Mouse (Mus musculus): ENCODE measurements around the gene Zc3h7b. TPM values are rescaled to one million over a fixed set of nuclear protein-coding genes. Genes with fewer than 3 reads are reported as not detected.

Gene Zc3h7b
- polyA plus RNA-seq, 1 experiment from 2014 or later = 34.8 TPM

GRCm38 (mm10) chr15:81811599-81811996, 66.7 kb downstream of the Zc3h7b start:
- H3K36me3 ChIP-seq = peaks cover 18% of the 10 kb centered on the region
- H3K4me1 ChIP-seq = peaks cover 33% of the 10 kb centered on the region
- peak overlapping the region; percentile 94 for H3K27ac ChIP-seq
- H3K9me3 ChIP-seq (replicated peaks) = no peaks in the 10 kb centered on the region
- ATAC-seq (replicated peaks; ENCODE audit: low FRiP score) = peak; percentile 19
- H3K4me2 ChIP-seq = peak overlapping the region; percentile 91
- H3K9ac ChIP-seq = peak overlapping the region; percentile 73
- WGBS = under 1% methylated on average over 22 of the region's 26 CpGs
- peak overlapping the region; percentile 78 for H3K4me3 ChIP-seq (replicated peaks)
- no peaks in the 10 kb centered on the region for H3K27me3 ChIP-seq

GRCm38 (mm10) chr15:81812287-81812686, 67.4 kb downstream of the Zc3h7b start:
- peak overlapping the region; percentile 73 for H3K9ac ChIP-seq
- WGBS = 50% methylated on average over 3 of the region's 3 CpGs
- H3K36me3 ChIP-seq = peaks cover 25% of the 10 kb centered on the region
- H3K4me2 ChIP-seq = peak overlapping the region; percentile 91
- peak overlapping the region; percentile 94 for H3K27ac ChIP-seq
- H3K9me3 ChIP-seq (replicated peaks) = no peaks in the 10 kb centered on the region
- H3K4me3 ChIP-seq (replicated peaks) = peak overlapping the region; percentile 78
- peaks cover 30% of the 10 kb centered on the region for H3K4me1 ChIP-seq
- H3K27me3 ChIP-seq = no peaks in the 10 kb centered on the region
- ATAC-seq (replicated peaks; ENCODE audit: low FRiP score) = no peak

- peak overlapping the region; percentile 94; the same call in 1 of the 2 replicates for H3K27ac ChIP-seq
- no peak for ATAC-seq (replicated peaks; ENCODE audit: low FRiP score)
- H3K4me1 ChIP-seq = peaks cover 30% of the 10 kb centered on the region
- peaks cover 32% of the 10 kb centered on the region for H3K36me3 ChIP-seq
- 62% methylated on average over 7 of the region's 7 CpGs for WGBS
- peak overlapping the region; percentile 73 for H3K9ac ChIP-seq
- H3K4me3 ChIP-seq (replicated peaks) = peak overlapping the region; percentile 78
- H3K9me3 ChIP-seq (replicated peaks) = no peaks in the 10 kb centered on the region
- no peaks in the 10 kb centered on the region for H3K27me3 ChIP-seq
- peak overlapping the region; percentile 91 for H3K4me2 ChIP-seq
Measured at GRCm38 (mm10) chr15:81812696-81813631, 68.1 kb downstream of the Zc3h7b start.

DNA sequence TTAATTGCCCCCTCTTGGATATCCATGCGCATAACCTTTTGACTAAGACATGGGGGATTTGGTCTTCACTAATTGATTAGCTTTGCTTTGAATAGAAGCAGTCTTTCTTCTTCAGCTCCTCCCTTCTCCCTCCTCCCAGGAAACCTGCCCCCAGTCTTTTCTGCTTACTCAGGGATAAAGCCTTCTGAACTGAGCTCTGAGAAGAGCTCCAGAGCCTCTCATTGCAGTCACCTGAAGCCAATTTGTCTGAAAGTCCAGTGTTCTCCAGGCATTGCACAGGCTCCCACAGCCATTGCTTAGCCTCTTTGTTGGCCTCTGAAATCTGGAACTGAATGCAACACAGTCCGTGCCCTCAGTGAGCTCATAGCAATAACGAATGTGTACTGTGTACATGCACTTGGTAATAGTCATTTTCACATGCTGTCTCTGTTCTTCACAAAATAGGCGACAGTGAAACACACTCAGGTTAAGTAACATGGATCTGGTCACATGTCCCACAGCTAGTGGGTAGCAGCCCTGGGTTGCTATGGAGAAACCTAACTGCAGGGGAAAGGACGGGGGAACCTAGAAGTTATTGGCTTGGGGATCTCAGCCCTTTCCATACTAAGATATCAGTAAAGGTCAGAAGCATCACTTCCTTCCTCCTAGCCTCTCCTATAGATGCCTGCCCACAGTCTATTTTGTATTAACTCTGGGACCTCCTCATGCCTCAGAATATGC, 69.3 kb downstream of the Zc3h7b start:
- peaks cover 40% of the 10 kb centered on the region for H3K36me3 ChIP-seq
- no peak for ATAC-seq (replicated peaks; ENCODE audit: low FRiP score)
- WGBS = 83% methylated on average over 5 of the region's 5 CpGs

DNA sequence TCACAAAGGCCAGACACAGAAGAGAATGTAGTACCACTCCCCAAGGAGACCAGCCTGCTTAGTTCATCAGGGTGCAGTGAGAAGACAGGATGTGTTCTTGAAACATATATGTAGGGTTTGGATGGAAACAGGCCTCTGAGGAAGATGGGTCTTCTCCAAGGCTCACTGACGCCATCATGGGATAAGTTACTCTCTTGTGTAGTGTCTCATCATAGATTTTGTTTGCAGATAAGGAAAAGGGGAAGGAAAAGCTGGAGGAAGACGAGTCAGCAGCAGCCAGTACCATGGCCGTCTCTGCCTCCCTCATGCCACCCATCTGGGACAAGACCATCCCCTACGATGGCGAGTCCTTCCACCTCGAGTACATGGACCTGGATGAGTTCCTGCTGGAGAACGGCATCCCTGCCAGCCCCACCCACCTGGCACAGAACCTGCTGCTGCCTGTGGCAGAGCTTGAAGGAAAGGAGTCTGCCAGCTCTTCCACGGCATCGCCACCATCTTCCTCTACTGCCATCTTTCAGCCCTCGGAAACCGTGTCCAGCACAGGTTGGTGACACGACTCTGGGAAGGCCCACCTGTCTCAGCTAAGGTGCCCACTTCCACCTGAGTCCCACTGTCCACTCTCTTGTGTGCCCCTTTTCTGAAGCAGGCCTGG, 70.0 kb downstream of the Zc3h7b start:
- Histone ChIP-seq H3K4me2 (no peak overlapping the region), H3K36me3 (peaks cover 47% of the 10 kb centered on the region), H3K9me3 (replicated peaks) (no peaks in the 10 kb centered on the region), H3K27me3 (no peaks in the 10 kb centered on the region), H3K27ac (no peak overlapping the region), H3K4me1 (peaks cover 17% of the 10 kb centered on the region), H3K4me3 (replicated peaks) (no peak overlapping the region), H3K9ac (no peak overlapping the region)
- WGBS = 92% methylated on average over 12 of the region's 12 CpGs
- no peak for ATAC-seq (replicated peaks; ENCODE audit: low FRiP score)

More for the DNA sequence above, 69.3 kb downstream of the Zc3h7b start:
- no peak overlapping the region for H3K4me3 ChIP-seq (replicated peaks)
- no peak overlapping the region for H3K4me2 ChIP-seq
- H3K9ac ChIP-seq = no peak overlapping the region
- peaks cover 24% of the 10 kb centered on the region for H3K4me1 ChIP-seq
- no peaks in the 10 kb centered on the region for H3K9me3 ChIP-seq (replicated peaks)
- no peak overlapping the region for H3K27ac ChIP-seq
- no peaks in the 10 kb centered on the region for H3K27me3 ChIP-seq

GRCm38 (mm10) chr15:81818404-81818803, 73.5 kb downstream of the Zc3h7b start:
- no peak overlapping the region for H3K9ac ChIP-seq
- H3K4me1 ChIP-seq = no peaks in the 10 kb centered on the region
- H3K4me3 ChIP-seq (replicated peaks) = no peak overlapping the region
- no peak for ATAC-seq (replicated peaks; ENCODE audit: low FRiP score)
- peaks cover 77% of the 10 kb centered on the region for H3K36me3 ChIP-seq
- no peak overlapping the region for H3K27ac ChIP-seq
- no peak overlapping the region for H3K4me2 ChIP-seq
- no peaks in the 10 kb centered on the region for H3K27me3 ChIP-seq
- H3K9me3 ChIP-seq (replicated peaks) = no peaks in the 10 kb centered on the region
- WGBS = 91% methylated on average over 3 of the region's 3 CpGs

DNA sequence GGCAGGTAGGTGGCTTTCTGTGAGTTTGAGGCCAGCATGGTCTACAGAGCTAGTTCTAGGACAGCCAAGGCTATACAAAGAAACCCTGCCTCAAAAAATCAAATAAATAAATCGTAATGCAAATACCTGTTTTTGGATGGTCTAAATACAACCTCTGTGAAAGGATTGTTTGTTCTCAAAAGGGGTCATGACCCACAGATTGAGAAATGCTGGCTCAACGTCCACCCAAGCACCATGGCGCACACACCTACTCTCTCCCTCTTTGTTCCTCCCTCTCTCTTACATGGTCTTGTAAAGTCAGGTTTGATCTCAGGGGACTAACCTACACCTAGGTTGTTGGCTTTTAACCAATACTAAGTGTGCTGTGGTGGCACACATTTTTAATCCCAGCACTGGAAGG, 77.8 kb downstream of the Zc3h7b start:
- ATAC-seq (replicated peaks; ENCODE audit: low FRiP score) = no peak
- H3K27ac ChIP-seq = no peak overlapping the region
- H3K36me3 ChIP-seq = peaks cover 90% of the 10 kb centered on the region
- H3K9me3 ChIP-seq (replicated peaks) = no peaks in the 10 kb centered on the region
- H3K4me2 ChIP-seq = no peak overlapping the region
- H3K9ac ChIP-seq = no peak overlapping the region
- WGBS = 80% methylated on average over 3 of the region's 3 CpGs
- H3K4me3 ChIP-seq (replicated peaks) = no peak overlapping the region
- no peaks in the 10 kb centered on the region for H3K4me1 ChIP-seq
- H3K27me3 ChIP-seq = no peaks in the 10 kb centered on the region

DNA sequence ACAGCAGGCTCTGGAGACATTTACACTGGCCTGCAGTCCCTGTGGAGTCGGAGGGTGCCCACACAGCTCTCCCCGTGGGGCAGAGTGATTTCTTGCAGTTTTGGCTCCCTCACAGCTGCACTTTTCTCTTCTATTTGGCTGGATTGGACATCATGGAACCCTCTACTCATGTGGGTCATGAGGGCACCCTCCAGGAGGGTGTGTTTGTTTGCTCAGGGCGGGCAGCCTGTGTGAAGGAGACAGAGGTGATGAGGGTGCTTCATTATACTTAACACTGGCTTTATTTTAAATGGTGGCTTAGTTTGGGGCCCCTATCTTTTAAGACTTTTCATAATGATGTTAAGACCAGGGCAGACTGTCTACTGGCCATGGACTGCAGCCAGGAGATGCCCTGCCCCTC, 80.0 kb downstream of the Zc3h7b start:
- Histone ChIP-seq H3K27ac (no peak overlapping the region), H3K4me1 (no peaks in the 10 kb centered on the region), H3K4me2 (no peak overlapping the region), H3K27me3 (no peaks in the 10 kb centered on the region), H3K36me3 (peaks cover 76% of the 10 kb centered on the region), H3K9ac (no peak overlapping the region), H3K4me3 (replicated peaks) (no peak overlapping the region), H3K9me3 (replicated peaks) (no peaks in the 10 kb centered on the region)
- 75% methylated on average over 3 of the region's 3 CpGs for WGBS
- ATAC-seq (replicated peaks; ENCODE audit: low FRiP score) = no peak

GRCm38 (mm10) chr15:81828426-81829207, 83.8 kb downstream of the Zc3h7b start:
- ATAC-seq (replicated peaks; ENCODE audit: low FRiP score) = no peak

GRCm38 (mm10) chr15:81829208-81829580, 84.3 kb downstream of the Zc3h7b start:
- H3K36me3 ChIP-seq = peaks cover 38% of the 10 kb centered on the region
- H3K9me3 ChIP-seq (replicated peaks) = no peaks in the 10 kb centered on the region
- ATAC-seq (replicated peaks; ENCODE audit: low FRiP score) = no peak
- H3K9ac ChIP-seq = no peak overlapping the region
- no peaks in the 10 kb centered on the region for H3K27me3 ChIP-seq
- WGBS = 66% methylated on average over 2 of the region's 2 CpGs
- H3K4me1 ChIP-seq = peaks cover 9% of the 10 kb centered on the region
- H3K4me3 ChIP-seq (replicated peaks) = no peak overlapping the region
- H3K27ac ChIP-seq = no peak overlapping the region
- no peak overlapping the region for H3K4me2 ChIP-seq

More at GRCm38 (mm10) chr15:81828426-81829207, 83.8 kb downstream of the Zc3h7b start:
- H3K4me1 ChIP-seq = peaks cover 9% of the 10 kb centered on the region
- no peak overlapping the region for H3K27ac ChIP-seq
- H3K4me2 ChIP-seq = no peak overlapping the region
- peaks cover 44% of the 10 kb centered on the region for H3K36me3 ChIP-seq
- no peaks in the 10 kb centered on the region for H3K9me3 ChIP-seq (replicated peaks)
- H3K4me3 ChIP-seq (replicated peaks) = no peak overlapping the region
- 87% methylated on average over 7 of the region's 7 CpGs for WGBS
- H3K9ac ChIP-seq = no peak overlapping the region
- no peaks in the 10 kb centered on the region for H3K27me3 ChIP-seq

DNA sequence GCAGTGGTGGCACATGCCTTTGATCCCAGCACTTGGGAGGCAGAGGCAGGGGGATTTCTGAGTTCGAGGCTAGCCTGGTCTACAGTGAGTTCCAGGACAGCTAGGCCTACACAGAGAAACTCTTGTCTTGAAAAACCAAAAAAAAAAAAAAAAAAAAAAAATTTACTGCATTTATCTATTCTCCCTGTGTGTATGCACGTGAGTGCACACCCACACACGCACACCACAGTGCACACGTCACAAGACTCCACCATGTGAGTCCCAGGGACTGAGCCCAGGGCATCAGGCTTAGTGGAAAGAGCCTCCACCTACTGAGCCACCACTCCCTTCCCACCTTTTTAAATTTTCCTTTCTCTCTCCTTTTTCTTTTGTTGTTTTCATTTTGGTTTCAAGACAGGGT, 85.7 kb downstream of the Zc3h7b start:
- H3K4me2 ChIP-seq = no peak overlapping the region
- WGBS = 87% methylated on average over 4 of the region's 4 CpGs
- ATAC-seq (replicated peaks; ENCODE audit: low FRiP score) = no peak
- no peak overlapping the region for H3K9ac ChIP-seq
- H3K9me3 ChIP-seq (replicated peaks) = no peaks in the 10 kb centered on the region
- no peak overlapping the region for H3K27ac ChIP-seq
- peaks cover 24% of the 10 kb centered on the region for H3K36me3 ChIP-seq
- peaks cover 5% of the 10 kb centered on the region for H3K27me3 ChIP-seq
- peaks cover 17% of the 10 kb centered on the region for H3K4me1 ChIP-seq
- H3K4me3 ChIP-seq (replicated peaks) = no peak overlapping the region
